Mouse (Mus musculus) hindbrain, embryonic 13.5 days (tissue): ENCODE measurements at regions not wholly inside any gene's neighbourhood (a gene's known extent, or its start where the extent isn't known, plus 50 kb on each side); places are given as distances from the start of the nearest gene placed in this dataset.

Source experiments
- ATAC-seq: fragments of 200-750 bp; cut with Nextera tagmentation; 2 replicates; pipeline ENCODE4 v1.8.0; 2017; ENCODE audit warnings: moderate TSS enrichment; ENCODE audit not compliant: low FRiP score
- H3K27ac ChIP-seq: fragments of 300-500 bp; sonication (generic); 2 replicates; pipeline ENCODE4 v1.5.1; 2015; ENCODE audit warnings: inconsistent platforms, mild to moderate bottlenecking, moderate library complexity
- H3K27me3 ChIP-seq: fragments of 300-500 bp; sonication (generic); 2 replicates; pipeline ENCODE4 v1.6.1; 2015; ENCODE audit warnings: mild to moderate bottlenecking, inconsistent platforms
- H3K36me3 ChIP-seq: fragments of 300-500 bp; sonication (generic); 2 replicates; pipeline ENCODE4 v1.6.1; 2015; ENCODE audit warnings: mild to moderate bottlenecking, inconsistent platforms
- H3K4me1 ChIP-seq: fragments of 300-500 bp; sonication (generic); replicated peaks from 2 replicates; pipeline ENCODE4 v1.6.1; 2015; ENCODE audit warnings: inconsistent platforms
- H3K4me2 ChIP-seq: fragments of 300-500 bp; sonication (generic); 2 replicates; pipeline ENCODE4 v1.6.1; 2015; ENCODE audit warnings: inconsistent platforms, mild to moderate bottlenecking, moderate library complexity
- H3K4me3 ChIP-seq: fragments of 300-500 bp; sonication (generic); 2 replicates; pipeline ENCODE4 v1.5.1; 2015; ENCODE audit warnings: mild to moderate bottlenecking, inconsistent platforms
- H3K9ac ChIP-seq: fragments of 300-500 bp; sonication (generic); 2 replicates; pipeline ENCODE4 v1.6.1; 2015; ENCODE audit warnings: mild to moderate bottlenecking, inconsistent platforms
- H3K9me3 ChIP-seq: fragments of 300-500 bp; sonication (generic); 2 replicates; pipeline ENCODE4 v1.6.1; 2016; ENCODE audit warnings: inconsistent platforms
- WGBS: fragments of 180-500 bp; shearing (Covaris S2); methylation state at CpG from one replicate; pipeline ENCODE4 v1.1.7; 2015; 5-methylcytosine and 5-hydroxymethylcytosine counted together

GRCm38 (mm10) chr15:36691002-36691652 lies 316.4 kb downstream of the Zfp706 start:
- H3K4me2 ChIP-seq = peak overlapping the region; percentile 15; the same call in 1 of the 2 replicates
- H3K27me3 ChIP-seq = 0 out of 2 replicates have a peak, but pooled peaks cover 2% of the 10 kb centered on the region
- ATAC-seq = peak; percentile 50; the same call in 1 of the 2 replicates
- peaks cover 18% of the 10 kb centered on the region for H3K4me1 ChIP-seq
- H3K4me3 ChIP-seq = no peak overlapping the region
- no peak overlapping the region for H3K27ac ChIP-seq
- no peaks in the 10 kb centered on the region for H3K9me3 ChIP-seq
- WGBS = 59% methylated on average over 15 of the region's 15 CpGs
- no peak overlapping the region for H3K9ac ChIP-seq
- H3K36me3 ChIP-seq = no peaks in the 10 kb centered on the region

GRCm38 (mm10) chr15:36689881-36690280 lies 317.7 kb downstream of the Zfp706 start:
- H3K27ac ChIP-seq = no peak overlapping the region
- no peak overlapping the region for H3K4me2 ChIP-seq
- 0 out of 2 replicates have a peak, but pooled peaks cover 2% of the 10 kb centered on the region for H3K27me3 ChIP-seq
- no peak for ATAC-seq
- H3K4me3 ChIP-seq = no peak overlapping the region
- no peak overlapping the region for H3K9ac ChIP-seq
- no peaks in the 10 kb centered on the region for H3K36me3 ChIP-seq
- WGBS = 86% methylated on average over 7 of the region's 7 CpGs
- H3K9me3 ChIP-seq = no peaks in the 10 kb centered on the region
- peaks cover 13% of the 10 kb centered on the region for H3K4me1 ChIP-seq

GRCm38 (mm10) chr15:36689301-36689700 lies 318.3 kb downstream of the Zfp706 start:
- Histone ChIP-seq H3K4me1 (peaks cover 10% of the 10 kb centered on the region), H3K9ac (no peak overlapping the region), H3K9me3 (no peaks in the 10 kb centered on the region), H3K27ac (no peak overlapping the region), H3K36me3 (no peaks in the 10 kb centered on the region), H3K27me3 (0 out of 2 replicates have a peak, but pooled peaks cover 2% of the 10 kb centered on the region), H3K4me3 (no peak overlapping the region), H3K4me2 (no peak overlapping the region)
- WGBS = 75% methylated on average over 3 of the region's 3 CpGs
- ATAC-seq = no peak

GRCm38 (mm10) chr15:36688051-36688754 lies 319.4 kb downstream of the Zfp706 start:
- Histone ChIP-seq H3K9ac (no peak overlapping the region), H3K4me2 (peak overlapping the region; percentile 21; the same call in 1 of the 2 replicates), H3K9me3 (no peaks in the 10 kb centered on the region), H3K4me1 (peaks cover 10% of the 10 kb centered on the region), H3K27me3 (0 out of 2 replicates have a peak, but pooled peaks cover 2% of the 10 kb centered on the region), H3K36me3 (no peaks in the 10 kb centered on the region), H3K27ac (no peak overlapping the region), H3K4me3 (no peak overlapping the region)
- ATAC-seq = no peak
- WGBS = 17% methylated on average over 17 of the region's 17 CpGs

- 85% methylated on average over 7 of the region's 7 CpGs for WGBS
- no peaks in the 10 kb centered on the region for H3K9me3 ChIP-seq
Observed at GRCm38 (mm10) chr15:36684684-36685083, 322.9 kb downstream of the Zfp706 start.

GRCm38 (mm10) chr15:36682832-36683231 lies 324.7 kb downstream of the Zfp706 start:
- Histone ChIP-seq H3K9ac (no peak overlapping the region), H3K27ac (no peak overlapping the region), H3K27me3 (no peaks in the 10 kb centered on the region), H3K4me3 (no peak overlapping the region), H3K36me3 (no peaks in the 10 kb centered on the region), H3K4me2 (no peak overlapping the region), H3K9me3 (no peaks in the 10 kb centered on the region), H3K4me1 (no peaks in the 10 kb centered on the region)
- no peak for ATAC-seq
- WGBS = 75% methylated on average over 6 of the region's 6 CpGs

More at GRCm38 (mm10) chr15:36684684-36685083, 322.9 kb downstream of the Zfp706 start:
- H3K9ac ChIP-seq = no peak overlapping the region
- peaks cover 7% of the 10 kb centered on the region; the same call in 1 of the 2 replicates for H3K4me1 ChIP-seq
- H3K4me3 ChIP-seq = no peak overlapping the region
- H3K4me2 ChIP-seq = no peak overlapping the region
- no peaks in the 10 kb centered on the region for H3K36me3 ChIP-seq
- 0 out of 2 replicates have a peak, but pooled peaks cover 2% of the 10 kb centered on the region for H3K27me3 ChIP-seq
- no peak for ATAC-seq
- no peak overlapping the region for H3K27ac ChIP-seq

- no peaks in the 10 kb centered on the region for H3K36me3 ChIP-seq
- H3K27ac ChIP-seq = no peak overlapping the region
- no peaks in the 10 kb centered on the region for H3K9me3 ChIP-seq
- WGBS = 83% methylated on average over 5 of the region's 5 CpGs
- H3K27me3 ChIP-seq = no peaks in the 10 kb centered on the region
- H3K4me2 ChIP-seq = no peak overlapping the region
- H3K4me1 ChIP-seq = no peaks in the 10 kb centered on the region
- H3K4me3 ChIP-seq = no peak overlapping the region
- H3K9ac ChIP-seq = no peak overlapping the region
- no peak for ATAC-seq
Observed at GRCm38 (mm10) chr15:36682159-36682558, 325.4 kb downstream of the Zfp706 start.

- no peak overlapping the region for H3K4me2 ChIP-seq
- 88% methylated on average over 11 of the region's 11 CpGs for WGBS
- H3K27me3 ChIP-seq = no peaks in the 10 kb centered on the region
- H3K4me1 ChIP-seq = no peaks in the 10 kb centered on the region
- H3K27ac ChIP-seq = no peak overlapping the region
- H3K9me3 ChIP-seq = no peaks in the 10 kb centered on the region
- H3K36me3 ChIP-seq = no peaks in the 10 kb centered on the region
- ATAC-seq = no peak
- H3K9ac ChIP-seq = no peak overlapping the region
- H3K4me3 ChIP-seq = no peak overlapping the region
Observed at GRCm38 (mm10) chr15:36680361-36681140, 327.0 kb downstream of the Zfp706 start.

- Histone ChIP-seq H3K4me1 (no peaks in the 10 kb centered on the region), H3K9me3 (no peaks in the 10 kb centered on the region), H3K9ac (no peak overlapping the region), H3K27ac (no peak overlapping the region), H3K27me3 (no peaks in the 10 kb centered on the region), H3K4me2 (no peak overlapping the region), H3K36me3 (no peaks in the 10 kb centered on the region), H3K4me3 (no peak overlapping the region)
- WGBS = 87% methylated on average over 13 of the region's 13 CpGs
- ATAC-seq = no peak
Observed at GRCm38 (mm10) chr15:36679577-36679976, 328.0 kb downstream of the Zfp706 start.

- peaks cover 6% of the 10 kb centered on the region; the same call in 1 of the 2 replicates for H3K4me1 ChIP-seq
- no peak overlapping the region; the same call in 1 of the 2 replicates for H3K9ac ChIP-seq
- no peak overlapping the region for H3K27ac ChIP-seq
- H3K4me3 ChIP-seq = no peak overlapping the region
- H3K4me2 ChIP-seq = no peak overlapping the region
- H3K9me3 ChIP-seq = no peaks in the 10 kb centered on the region
- 24% methylated on average over 12 of the region's 12 CpGs for WGBS
- no peaks in the 10 kb centered on the region for H3K36me3 ChIP-seq
- ATAC-seq = no peak
- no peaks in the 10 kb centered on the region for H3K27me3 ChIP-seq
Observed at GRCm38 (mm10) chr15:36669748-36670147, 337.8 kb downstream of the Zfp706 start.

- Histone ChIP-seq H3K4me1 (peaks cover 6% of the 10 kb centered on the region; the same call in 1 of the 2 replicates), H3K27ac (no peak overlapping the region), H3K36me3 (no peaks in the 10 kb centered on the region), H3K9ac (no peak overlapping the region), H3K4me2 (no peak overlapping the region), H3K4me3 (no peak overlapping the region), H3K9me3 (no peaks in the 10 kb centered on the region), H3K27me3 (no peaks in the 10 kb centered on the region)
- no peak for ATAC-seq
- 68% methylated on average over 3 of the region's 3 CpGs for WGBS
Observed at GRCm38 (mm10) chr15:36666566-36666965, 341.0 kb downstream of the Zfp706 start.

- WGBS = 85% methylated on average over 6 of the region's 6 CpGs
- no peaks in the 10 kb centered on the region for H3K27me3 ChIP-seq
- no peaks in the 10 kb centered on the region for H3K36me3 ChIP-seq
- H3K4me1 ChIP-seq = no peaks in the 10 kb centered on the region
- no peak overlapping the region for H3K4me2 ChIP-seq
- ATAC-seq = no peak
- no peak overlapping the region for H3K4me3 ChIP-seq
- no peaks in the 10 kb centered on the region for H3K9me3 ChIP-seq
- no peak overlapping the region for H3K27ac ChIP-seq
- H3K9ac ChIP-seq = no peak overlapping the region
Observed at GRCm38 (mm10) chr15:36664391-36664790, 343.2 kb downstream of the Zfp706 start.
